Mouse (Mus musculus): ENCODE results near the gene Adora2a.

DNA sequence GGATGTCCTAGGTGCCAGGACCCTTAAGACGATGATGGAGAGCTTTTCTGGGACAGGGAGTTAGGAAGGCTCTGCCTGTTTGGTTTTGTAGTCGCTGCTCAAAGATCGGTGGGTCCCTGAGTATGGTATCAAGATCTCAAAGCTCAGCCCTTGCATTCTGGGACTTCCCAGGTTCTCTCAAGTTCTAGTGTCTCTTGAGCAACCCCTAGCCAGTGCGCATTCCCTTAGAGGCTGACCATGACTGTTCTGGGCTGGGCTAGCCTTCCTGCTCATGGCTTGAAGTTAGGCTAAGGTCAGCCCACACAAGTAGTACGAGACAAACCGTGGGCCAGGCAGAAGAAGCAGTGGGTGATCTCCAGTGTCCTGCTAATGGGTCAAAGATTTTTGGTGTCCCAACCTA is 1.5 kb downstream of the Adora2a start:
- no peak for TF ChIP-seq CTCF (IDR thresholded peaks at IDR 0.05; ENCODE audit: control insufficient read depth, insufficient read depth, low read length)
- no peak for TF ChIP-seq POLR2A (IDR thresholded peaks at IDR 0.05; ENCODE audit: borderline replicate concordance, control insufficient read depth, low read depth, low read length)

All from bone marrow, adult 2 months (tissue).